Mouse (Mus musculus) ES-E14 (cell line): Measurements from ENCODE around the gene Marveld2.

Experiments used
- MAFK ChIP-seq: IDR thresholded peaks from 2 replicates; pipeline ENCODE4 v1.6.1; 2014; ENCODE audit warnings: mild to moderate bottlenecking, low read depth, low read length, inconsistent platforms; ENCODE audit not compliant: insufficient read depth
- ZC3H11A ChIP-seq: IDR thresholded peaks from 2 replicates; pipeline ENCODE4 v1.6.1; 2012; ENCODE audit warnings: low read depth, mild to moderate bottlenecking, inconsistent platforms, low read length, borderline replicate concordance

- TF ChIP-seq ZC3H11A, result no peak
- no peak for TF ChIP-seq MAFK
Measured at GRCm38 (mm10) chr13:100600317-100600716, 16.5 kb downstream of the Marveld2 start.
